Mouse (Mus musculus) forebrain, postnatal 0 days (tissue): ENCODE data around the gene 1700066M21Rik. TPM values are rescaled to one million over a fixed set of nuclear protein-coding genes. Genes with fewer than 3 reads are reported as not detected.

Experiments used
- ATAC-seq: fragments of 200-750 bp; cut with Nextera tagmentation; 2 replicates; pipeline ENCODE4 v1.8.0; 2017; ENCODE audit warnings: mild to moderate bottlenecking, moderate library complexity
- DNase-seq: peaks from one replicate; pipeline ENCODE4 v3.0.0-alpha.2; 2015
- H3K27ac ChIP-seq: fragments of 300-500 bp; sonication (generic); 2 replicates; pipeline ENCODE4 v1.5.1; 2014; ENCODE audit warnings: low read depth, mild to moderate bottlenecking, antibody characterized with exemption, low read length, moderate library complexity, mixed read lengths
- H3K27me3 ChIP-seq: fragments of 300-500 bp; sonication (generic); 2 replicates; pipeline ENCODE4 v1.6.1; 2014; ENCODE audit warnings: mild to moderate bottlenecking, low read length, mixed read lengths; ENCODE audit not compliant: insufficient read depth
- H3K36me3 ChIP-seq: fragments of 300-500 bp; sonication (generic); 2 replicates; pipeline ENCODE4 v1.6.1; 2014; ENCODE audit warnings: mild to moderate bottlenecking, moderate library complexity; ENCODE audit not compliant: insufficient read depth
- H3K4me1 ChIP-seq: fragments of 300-500 bp; sonication (generic); 2 replicates; pipeline ENCODE4 v1.6.1; 2014; ENCODE audit warnings: antibody characterized with exemption; ENCODE audit not compliant: insufficient read depth
- H3K4me2 ChIP-seq: fragments of 300-500 bp; sonication (generic); 2 replicates; pipeline ENCODE4 v1.6.1; 2014; ENCODE audit warnings: low read depth, mild to moderate bottlenecking, moderate library complexity
- H3K4me3 ChIP-seq: fragments of 300-500 bp; sonication (generic); 2 replicates; pipeline ENCODE4 v1.5.1; 2014; ENCODE audit warnings: low read depth, low read length, mixed read lengths
- H3K9ac ChIP-seq: fragments of 300-500 bp; sonication (generic); 2 replicates; pipeline ENCODE4 v1.6.1; 2014; ENCODE audit warnings: mild to moderate bottlenecking
- H3K9me3 ChIP-seq: fragments of 300-500 bp; sonication (generic); 2 replicates; pipeline ENCODE4 v1.6.1; 2016; ENCODE audit warnings: low read length
- CTCF ChIP-seq: sonication (generic); IDR thresholded peaks from 2 replicates; pipeline ENCODE4 v1.5.1; 2016; ENCODE audit warnings: antibody characterized with exemption, control low read depth, low read depth
- WGBS: fragments of 180-500 bp; shearing (Covaris S2); extraction: QIAGEN DNeasy Blood & Tissue Kit; methylation state at CpG from one replicate; pipeline ENCODE4 v1.1.7; 2014; 5-methylcytosine and 5-hydroxymethylcytosine counted together
- polyA plus RNA-seq: library from polyadenylated mRNA; unstranded; fragments of >200 nt; fragmentation: Nextera tagmentation; extraction: Ambion mirVana; gene quantifications from 2 replicates; pipeline ENCODE4 v1.2.1, GENCODE M21; 2015
- total RNA-seq: library from RNA; depleted of rRNA; stranded (reverse); fragments of >200 nt; gene quantifications from 2 replicates; pipeline ENCODE4 v1.2.3, GENCODE M21; 2014

The 1700066M21Rik gene
- total and polyA plus RNA-seq, 2 experiments from 2014 or later, result 26.4 to 29.3 TPM

- no peak overlapping the region for H3K9ac ChIP-seq
- no peaks in the 10 kb centered on the region for H3K27me3 ChIP-seq
- no peak overlapping the region for H3K4me3 ChIP-seq
- peak; percentile 67 for DNase-seq
- ATAC-seq, result no peak
- H3K27ac ChIP-seq, result no peak overlapping the region
- H3K4me2 ChIP-seq, result no peak overlapping the region
- H3K9me3 ChIP-seq, result no peaks in the 10 kb centered on the region
- no peaks in the 10 kb centered on the region for H3K36me3 ChIP-seq
- TF ChIP-seq CTCF, result peak; percentile 61
- no peaks in the 10 kb centered on the region; the same call in 1 of the 2 replicates for H3K4me1 ChIP-seq
- 54% methylated on average over 14 of the region's 14 CpGs for WGBS
These were observed 38.1 kb upstream of the 1700066M21Rik start for GRCm38 (mm10) chr1:57339156-57339796.

GRCm38 (mm10) chr1:57341197-57341596, 36.2 kb upstream of the 1700066M21Rik start:
- Histone ChIP-seq H3K4me1 (no peaks in the 10 kb centered on the region; the same call in 1 of the 2 replicates), H3K27ac (no peak overlapping the region), H3K9ac (no peak overlapping the region), H3K36me3 (no peaks in the 10 kb centered on the region), H3K4me2 (no peak overlapping the region), H3K9me3 (no peaks in the 10 kb centered on the region), H3K27me3 (no peaks in the 10 kb centered on the region), H3K4me3 (no peak overlapping the region)
- DNase-seq (no peak), ATAC-seq (no peak)
- no peak for TF ChIP-seq CTCF
- WGBS, result 7% methylated on average over 2 of the region's 2 CpGs

DNA sequence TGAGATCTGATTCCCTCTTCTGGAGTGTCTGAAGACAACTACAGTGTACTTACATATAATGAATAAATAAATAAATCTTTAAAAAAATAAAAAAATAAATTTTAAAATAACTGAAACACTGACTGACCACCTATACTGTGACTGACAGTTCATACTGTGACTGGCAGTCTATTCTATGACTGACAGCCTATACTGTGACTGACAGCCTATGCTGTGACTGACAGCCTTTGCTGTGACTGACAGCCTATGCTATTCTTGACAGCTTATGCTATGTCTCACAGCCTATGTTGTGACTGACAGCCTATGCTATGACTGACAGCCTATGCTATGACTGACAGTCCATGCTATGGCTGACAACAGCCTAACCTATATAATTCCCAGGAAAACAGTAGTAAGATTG, 29.9 kb upstream of the 1700066M21Rik start:
- Histone ChIP-seq H3K4me3 (no peak overlapping the region), H3K27ac (no peak overlapping the region), H3K27me3 (no peaks in the 10 kb centered on the region), H3K4me1 (no peaks in the 10 kb centered on the region; the same call in 1 of the 2 replicates), H3K36me3 (no peaks in the 10 kb centered on the region), H3K4me2 (no peak overlapping the region), H3K9me3 (no peaks in the 10 kb centered on the region), H3K9ac (no peak overlapping the region)
- peak; percentile 64 for ATAC-seq
- TF ChIP-seq CTCF, result no peak
- DNase-seq, result no peak

DNA sequence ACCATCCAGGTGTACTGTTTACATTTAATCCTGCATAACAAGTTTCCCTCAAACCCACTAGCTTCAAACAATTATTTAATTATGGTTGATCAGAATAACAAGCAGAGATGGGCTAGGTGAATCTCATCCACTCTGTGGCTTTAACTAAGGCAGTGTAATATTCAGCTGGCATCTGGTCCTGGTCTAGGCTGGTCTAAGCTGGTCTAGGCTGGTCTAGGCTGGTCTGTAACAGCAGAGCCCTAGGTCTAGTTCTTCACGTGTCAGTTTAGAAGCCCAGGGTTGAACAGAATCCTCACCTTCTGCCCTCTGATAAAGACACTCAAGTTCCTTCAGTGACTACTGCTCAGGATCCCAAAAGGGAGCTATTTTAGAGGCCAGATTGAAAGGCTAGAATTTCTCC, 25.5 kb upstream of the 1700066M21Rik start:
- Histone ChIP-seq H3K27ac (no peak overlapping the region), H3K9me3 (no peaks in the 10 kb centered on the region), H3K27me3 (no peaks in the 10 kb centered on the region), H3K4me3 (no peak overlapping the region), H3K4me1 (no peaks in the 10 kb centered on the region), H3K36me3 (no peaks in the 10 kb centered on the region), H3K9ac (no peak overlapping the region), H3K4me2 (no peak overlapping the region)
- TF ChIP-seq CTCF, result no peak
- WGBS, result 81% methylated on average over 1 of the region's 1 CpGs
- ATAC-seq, result no peak
- no peak for DNase-seq

DNA sequence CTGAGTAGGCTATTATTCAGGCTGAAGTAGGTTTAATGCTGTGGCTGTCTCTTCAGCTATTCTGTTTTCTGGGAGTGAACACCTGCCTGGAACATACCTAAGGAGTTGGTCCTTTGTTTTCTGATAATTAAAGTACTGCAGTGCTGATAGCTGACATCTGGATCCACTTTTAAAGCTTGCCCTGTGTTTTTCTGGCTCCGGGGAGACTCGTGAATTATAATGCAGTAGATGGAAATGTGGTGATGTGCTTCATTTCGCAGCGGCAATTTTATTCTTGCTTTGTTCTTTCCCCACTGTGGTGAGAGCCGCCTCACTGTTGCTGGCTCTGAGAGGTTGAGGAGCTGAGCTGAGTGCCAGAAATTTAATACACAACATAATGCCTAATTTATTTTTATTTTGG, 18.9 kb upstream of the 1700066M21Rik start:
- Histone ChIP-seq H3K9ac (no peak overlapping the region), H3K9me3 (no peaks in the 10 kb centered on the region), H3K27me3 (no peaks in the 10 kb centered on the region), H3K4me3 (no peak overlapping the region), H3K4me1 (no peaks in the 10 kb centered on the region), H3K36me3 (no peaks in the 10 kb centered on the region), H3K4me2 (no peak overlapping the region), H3K27ac (no peak overlapping the region)
- no peak for TF ChIP-seq CTCF
- WGBS, result 58% methylated on average over 5 of the region's 5 CpGs
- ATAC-seq (peak; percentile 43; the same call in 1 of the 2 replicates), DNase-seq (peak; percentile 2)

DNA sequence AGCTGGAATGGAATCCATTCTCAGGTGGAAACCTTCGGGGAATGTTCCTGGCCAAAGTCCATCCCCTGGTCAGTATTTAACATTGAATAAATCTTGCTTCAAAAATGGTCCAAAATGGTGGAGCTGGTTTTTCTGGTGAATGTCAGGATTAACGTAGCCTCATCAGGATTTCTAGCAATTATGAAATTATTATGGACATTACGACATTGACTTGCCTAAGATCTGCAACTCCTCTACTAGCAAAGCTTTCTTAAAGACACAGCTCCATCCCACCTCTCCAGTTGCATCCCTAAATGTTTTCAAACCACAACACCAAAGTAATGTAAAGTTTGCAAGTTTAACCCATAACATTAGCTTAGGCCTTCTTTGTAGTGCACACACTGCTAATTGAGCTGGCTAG, 10.0 kb upstream of the 1700066M21Rik start:
- Histone ChIP-seq H3K27me3 (no peaks in the 10 kb centered on the region), H3K36me3 (no peaks in the 10 kb centered on the region), H3K9ac (no peak overlapping the region), H3K27ac (no peak overlapping the region), H3K9me3 (no peaks in the 10 kb centered on the region), H3K4me2 (no peak overlapping the region), H3K4me3 (no peak overlapping the region), H3K4me1 (no peaks in the 10 kb centered on the region)
- no peak for TF ChIP-seq CTCF
- no peak for DNase-seq
- no peak for ATAC-seq
- 94% methylated on average over 3 of the region's 3 CpGs for WGBS

GRCm38 (mm10) chr1:57369111-57369510, 8.3 kb upstream of the 1700066M21Rik start:
- Histone ChIP-seq H3K27ac (no peak overlapping the region), H3K4me2 (no peak overlapping the region), H3K36me3 (no peaks in the 10 kb centered on the region), H3K4me3 (no peak overlapping the region), H3K27me3 (no peaks in the 10 kb centered on the region), H3K9ac (no peak overlapping the region), H3K9me3 (no peaks in the 10 kb centered on the region), H3K4me1 (no peaks in the 10 kb centered on the region)
- TF ChIP-seq CTCF, result no peak
- WGBS, result 90% methylated on average over 4 of the region's 4 CpGs
- ATAC-seq (no peak), DNase-seq (no peak)
